Mouse (Mus musculus): ENCODE data around the gene Tmcc3. TPM values are rescaled to one million over a fixed set of nuclear protein-coding genes. Genes with fewer than 3 reads are reported as not detected.

Tmcc3 gene
- total RNA-seq, 2 experiments from 2014 or later = 0.45 to 1.3 TPM

- ATAC-seq (replicated peaks; ENCODE audit: low FRiP score, poor library complexity, severe bottlenecking) = no peak
Measured at GRCm38 (mm10) chr10:94457454-94457853, 145.7 kb downstream of the Tmcc3 start.

DNA sequence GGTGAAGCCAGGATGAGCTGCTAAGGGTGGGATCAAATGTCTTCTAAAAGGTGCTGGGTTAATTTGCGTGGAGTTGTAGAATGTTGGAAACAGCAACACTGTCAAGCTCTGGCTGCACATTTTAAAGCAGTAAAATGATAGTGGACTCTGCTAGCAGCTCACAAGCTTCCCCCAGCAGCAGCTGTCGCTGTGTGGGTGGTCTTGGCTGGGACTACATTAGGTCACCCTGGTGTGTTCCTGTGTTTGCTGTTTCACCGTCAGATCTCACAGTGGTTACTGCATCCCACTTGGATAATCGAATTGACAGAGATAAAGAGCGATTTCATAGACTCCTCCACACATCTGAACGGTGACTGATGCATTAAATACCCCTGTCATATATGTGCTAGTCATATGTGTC, 146.9 kb downstream of the Tmcc3 start:
- no peak for ATAC-seq (replicated peaks; ENCODE audit: low FRiP score, poor library complexity, severe bottlenecking)

- no peak for ATAC-seq (replicated peaks; ENCODE audit: low FRiP score, poor library complexity, severe bottlenecking)
Measured at GRCm38 (mm10) chr10:94461378-94461777, 149.6 kb downstream of the Tmcc3 start.

GRCm38 (mm10) chr10:94461871-94462270, 150.1 kb downstream of the Tmcc3 start:
- no peak for ATAC-seq (replicated peaks; ENCODE audit: low FRiP score, poor library complexity, severe bottlenecking)

DNA sequence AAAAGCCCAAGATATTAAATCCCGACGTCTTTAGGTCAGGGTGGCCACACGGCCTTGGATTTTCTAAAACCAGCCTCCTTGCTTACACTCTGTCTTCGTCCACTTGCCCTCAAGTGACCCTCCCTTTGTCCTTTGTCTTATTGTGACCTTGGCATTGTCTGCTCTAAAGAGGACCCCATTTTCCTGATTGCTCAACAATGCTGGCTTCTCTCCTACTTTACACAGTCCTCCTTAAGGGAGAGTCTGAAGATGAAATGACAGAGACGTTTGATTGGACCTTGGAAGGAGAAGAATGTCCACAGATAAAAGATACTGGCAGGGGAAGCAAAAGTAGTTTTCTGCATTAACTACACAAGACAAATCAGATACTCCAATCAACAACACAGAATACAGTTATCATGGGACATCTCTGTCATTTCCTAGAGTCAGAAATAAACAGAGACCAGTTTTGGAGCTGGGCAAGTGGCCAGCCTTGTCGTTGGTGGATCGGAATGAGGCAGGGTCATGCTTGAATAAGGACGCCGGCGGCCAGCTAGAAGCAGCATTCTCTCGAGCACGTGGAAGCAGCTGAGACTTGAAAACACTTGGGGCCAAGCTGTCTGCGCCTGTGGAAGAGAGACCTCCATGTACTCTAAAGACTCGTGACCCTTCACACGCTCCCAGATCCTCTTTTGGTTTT, 150.8 kb downstream of the Tmcc3 start:
- ATAC-seq (replicated peaks; ENCODE audit: low FRiP score, poor library complexity, severe bottlenecking) = no peak

- no peak for ATAC-seq (replicated peaks; ENCODE audit: low FRiP score, poor library complexity, severe bottlenecking)
Measured at GRCm38 (mm10) chr10:94463410-94463809, 151.7 kb downstream of the Tmcc3 start.

DNA sequence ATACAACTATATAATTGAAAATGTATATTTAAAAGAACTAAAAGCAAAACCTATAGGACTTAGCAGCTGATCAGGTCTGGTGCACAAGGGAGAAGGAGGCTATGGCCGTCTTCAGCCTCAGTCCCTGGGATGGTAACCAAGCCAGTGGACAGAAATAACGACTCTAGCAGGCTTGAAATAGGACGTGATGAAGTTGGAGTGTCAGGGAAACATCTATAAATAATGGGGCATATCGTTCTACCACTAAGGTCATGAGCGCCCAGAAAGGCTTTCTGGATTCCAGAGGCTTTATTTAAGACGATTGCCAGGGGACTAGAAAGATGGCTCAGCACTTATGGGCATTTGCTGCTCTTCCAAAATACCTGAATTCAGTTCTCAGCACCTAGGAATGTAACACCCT, 153.9 kb downstream of the Tmcc3 start:
- no peak for ATAC-seq (replicated peaks; ENCODE audit: low FRiP score, poor library complexity, severe bottlenecking)

- ATAC-seq (replicated peaks; ENCODE audit: low FRiP score, poor library complexity, severe bottlenecking) = no peak
Measured at GRCm38 (mm10) chr10:94466313-94466712, 154.6 kb downstream of the Tmcc3 start.

- ATAC-seq (replicated peaks; ENCODE audit: low FRiP score, poor library complexity, severe bottlenecking) = no peak
Measured at GRCm38 (mm10) chr10:94471487-94471886, 159.7 kb downstream of the Tmcc3 start.

GRCm38 (mm10) chr10:94473501-94473900, 161.8 kb downstream of the Tmcc3 start:
- no peak for ATAC-seq (replicated peaks; ENCODE audit: low FRiP score, poor library complexity, severe bottlenecking)

GRCm38 (mm10) chr10:94474185-94474584, 162.4 kb downstream of the Tmcc3 start:
- no peak for ATAC-seq (replicated peaks; ENCODE audit: low FRiP score, poor library complexity, severe bottlenecking)

GRCm38 (mm10) chr10:94477366-94478225, 165.8 kb downstream of the Tmcc3 start:
- no peak for ATAC-seq (replicated peaks; ENCODE audit: low FRiP score, poor library complexity, severe bottlenecking)

DNA sequence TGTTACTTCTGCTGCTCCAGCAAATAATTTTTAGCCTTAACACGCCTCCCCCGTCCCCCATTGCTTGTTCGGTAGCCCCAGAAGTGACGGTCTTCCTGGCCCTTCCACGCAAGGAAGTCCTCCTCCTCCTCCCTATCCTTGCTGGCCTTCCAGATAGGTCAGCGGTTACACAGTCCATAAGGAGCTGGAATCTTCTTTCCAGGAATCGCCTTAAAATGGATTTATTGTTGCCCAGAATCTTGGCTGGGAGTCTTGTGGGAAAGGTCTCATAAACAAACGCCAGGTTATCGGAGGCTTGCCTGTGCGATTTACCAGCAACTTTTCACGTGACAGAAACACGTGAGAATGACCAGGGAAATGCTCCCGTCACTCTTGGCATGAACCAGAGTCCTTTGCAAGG, 167.9 kb downstream of the Tmcc3 start:
- ATAC-seq (replicated peaks; ENCODE audit: low FRiP score, poor library complexity, severe bottlenecking) = no peak

GRCm38 (mm10) chr10:94480380-94481101, 168.8 kb downstream of the Tmcc3 start:
- no peak for ATAC-seq (replicated peaks; ENCODE audit: low FRiP score, poor library complexity, severe bottlenecking)

- no peak for ATAC-seq (replicated peaks; ENCODE audit: low FRiP score, poor library complexity, severe bottlenecking)
Measured at GRCm38 (mm10) chr10:94481613-94482012, 169.9 kb downstream of the Tmcc3 start.

GRCm38 (mm10) chr10:94486179-94486578, 174.4 kb downstream of the Tmcc3 start:
- no peak for ATAC-seq (replicated peaks; ENCODE audit: low FRiP score, poor library complexity, severe bottlenecking)

- no peak for ATAC-seq (replicated peaks; ENCODE audit: low FRiP score, poor library complexity, severe bottlenecking)
Measured at GRCm38 (mm10) chr10:94489509-94489908, 177.8 kb downstream of the Tmcc3 start.

GRCm38 (mm10) chr10:94491006-94491405, 179.3 kb downstream of the Tmcc3 start:
- ATAC-seq (replicated peaks; ENCODE audit: low FRiP score, poor library complexity, severe bottlenecking) = no peak

DNA sequence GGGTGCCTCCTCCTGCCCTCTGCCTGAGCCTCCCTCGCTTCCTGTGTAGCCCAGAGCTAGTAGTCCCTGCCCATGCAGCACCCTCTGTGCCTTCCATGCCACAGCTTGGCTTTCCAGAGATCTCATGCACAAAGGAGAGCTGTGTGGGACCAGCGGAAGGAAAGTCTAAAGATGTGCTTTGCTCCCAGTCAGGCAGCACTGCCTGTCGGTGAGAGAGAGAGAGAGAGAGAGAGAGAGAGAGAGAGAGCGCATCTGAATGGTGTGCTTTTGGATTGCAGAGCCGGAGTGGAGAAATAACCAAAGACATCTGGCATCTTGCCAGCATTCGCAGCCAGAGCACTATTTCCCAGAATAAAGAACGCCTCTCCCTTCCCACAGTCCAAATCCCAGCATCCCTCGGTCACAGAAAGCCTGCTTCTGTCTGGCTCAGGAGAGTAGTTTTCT, 182.7 kb downstream of the Tmcc3 start:
- ATAC-seq (replicated peaks; ENCODE audit: low FRiP score, poor library complexity, severe bottlenecking) = no peak

DNA sequence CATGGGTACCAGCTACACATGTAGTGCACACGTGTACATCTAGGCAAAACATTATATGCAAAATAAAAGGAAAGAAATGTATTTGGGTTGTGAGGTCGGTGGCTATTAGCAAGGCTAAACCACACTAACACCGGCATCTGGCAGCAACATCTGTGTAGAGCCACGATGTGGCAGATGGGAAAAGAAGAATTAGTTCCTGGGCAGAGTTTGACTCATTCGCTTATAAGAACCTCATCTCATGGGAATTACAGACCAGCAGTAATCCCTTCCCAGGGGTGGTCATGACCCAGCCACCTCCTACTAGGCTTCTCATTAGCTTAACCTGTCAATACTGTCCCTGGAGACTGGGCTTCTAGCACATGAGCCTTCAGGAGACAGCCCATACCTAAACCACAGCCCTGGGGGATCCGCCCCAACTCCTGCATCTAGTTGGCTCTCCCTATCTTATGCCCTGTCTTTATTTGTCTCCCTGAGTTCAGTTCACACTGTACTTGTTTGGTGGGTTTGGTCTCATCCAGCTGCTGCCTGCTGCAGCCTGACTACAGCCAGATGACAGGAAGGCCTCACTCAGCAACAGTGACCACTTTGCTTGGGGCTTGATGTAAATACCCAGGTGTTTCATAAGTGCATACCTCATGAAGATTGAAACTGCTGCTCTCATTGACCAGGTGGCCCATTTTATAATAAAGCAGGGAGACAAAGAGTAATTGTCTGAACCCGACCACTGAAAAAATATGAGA, 183.9 kb downstream of the Tmcc3 start:
- ATAC-seq (replicated peaks; ENCODE audit: low FRiP score, poor library complexity, severe bottlenecking) = no peak
